16 mouse cellular contexts compared by ENCODE assay signal in the genomic region with DNA sequence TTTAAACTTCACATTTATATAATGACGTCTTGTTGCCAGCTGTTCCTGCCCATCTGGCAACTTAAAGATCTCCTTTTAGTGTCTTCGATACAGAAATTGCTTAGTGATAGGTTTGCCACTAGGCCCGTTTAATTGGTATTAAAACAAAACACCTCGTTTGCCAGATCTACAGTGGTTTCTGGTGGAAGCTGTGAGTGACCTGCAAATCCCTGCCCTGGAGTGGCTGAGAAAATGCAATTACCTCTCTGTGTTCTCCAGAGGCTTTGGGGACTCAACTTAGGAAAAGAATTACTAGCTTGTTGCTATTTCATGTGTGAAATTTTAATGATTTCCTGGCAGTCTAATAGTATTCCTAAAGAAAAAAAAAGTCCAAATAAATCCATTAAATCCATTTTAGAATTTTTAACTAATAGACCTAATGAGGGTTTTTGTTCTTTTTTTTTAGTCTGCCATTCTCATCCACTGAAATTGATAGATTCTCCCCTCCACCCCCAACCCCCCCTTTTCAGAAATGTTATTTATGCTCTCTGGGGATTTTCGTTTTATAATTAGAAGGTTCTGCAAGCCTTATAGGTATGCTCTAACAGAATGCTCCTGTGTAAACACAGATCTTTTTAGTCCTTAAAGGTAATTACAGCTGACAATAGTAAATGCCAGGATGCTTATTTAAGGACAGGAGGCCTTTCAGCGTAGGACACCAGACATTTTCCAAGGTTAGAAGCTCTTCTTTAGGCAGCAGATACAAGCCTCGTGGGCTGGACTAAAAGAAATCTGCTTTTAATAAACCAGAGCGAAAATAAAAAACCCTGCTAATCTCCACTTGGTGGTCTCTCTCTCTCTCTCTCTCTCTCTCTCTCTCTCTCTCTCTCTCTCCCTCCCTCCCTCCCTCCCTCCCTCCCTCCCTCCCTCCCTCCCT.
A peak's percentile ranks its signal among the peaks of the same experiment; 100 is the strongest.
DNase-seq lines count a peak whose midpoint lies in the region; ATAC-seq and TF ChIP-seq lines count a peak whose summit lies in the region.
"Had no signal": no experiment of that assay in that cellular context is flagged by ENCODE, and none has a peak within 500 bp of the region (broad histone marks: within the 10 kb centered on the region; RNA-seq: fewer than 3 reads in every experiment).

No protein-coding gene starts in this region.

- WGBS in limb, embryonic 12.5 days: 9% methylated on average over 8 of the region's 8 CpGs
- 18% methylated on average over 8 of the region's 8 CpGs for WGBS in neural tube, embryonic 15.5 days
- WGBS in thymus, adult 2 months: 91% methylated on average over 8 of the region's 8 CpGs
- 63% methylated on average over 8 of the region's 8 CpGs for WGBS in intestine, postnatal 0 days

- no peak overlapping the region for H3K4me3 ChIP-seq in limb, embryonic 12.5 days (replicated peaks)
- H3K4me3 ChIP-seq in neural tube, embryonic 15.5 days (replicated peaks): no peak overlapping the region
- H3K4me3 ChIP-seq in thymus, adult 2 months (ENCODE audit: control insufficient read depth, insufficient read depth, low read length): no peak overlapping the region
- no peak overlapping the region for H3K4me3 ChIP-seq in intestine, postnatal 0 days (ENCODE audit: low read depth, low read length)
- H3K4me3 ChIP-seq: embryonic facial prominence, embryonic 15.5 days; heart, embryonic 15.5 days; megakaryocyte, embryonic 14.5 days had no signal

- peak; percentile 42 for DNase-seq in retina, embryonic 14.5 days (ENCODE audit: low spot score)
- no peak for DNase-seq in retina, postnatal 1 day
- DNase-seq in forelimb bud, embryonic 11.5 days (ENCODE audit: low read depth, low spot score): peak; percentile 51
- DNase-seq in thymus, adult 2 months: no peak
- no peak for DNase-seq in adrenal gland, postnatal 10 days
- DNase-seq: cerebellum, adult 9-10 months; gastrocnemius, adult 2 months; kidney, adult 11 months had no signal

- TF ChIP-seq POLR2A in thymus, adult 2 months (IDR thresholded peaks at IDR 0.05; ENCODE audit: control insufficient read depth, extremely low read depth, insufficient read depth, low read length, poor library complexity): no peak

- peak overlapping the region; percentile 34 for H3K4me2 ChIP-seq in limb, embryonic 12.5 days
- no peak overlapping the region; the same call in 1 of the 2 replicates for H3K4me2 ChIP-seq in neural tube, embryonic 15.5 days
- H3K4me2 ChIP-seq in intestine, postnatal 0 days (replicated peaks; ENCODE audit: low read depth): no peak overlapping the region

- ATAC-seq in limb, embryonic 12.5 days (ENCODE audit: insufficient number of reproducible peaks, insufficient read depth, low FRiP score, low TSS enrichment, low read depth): peak; percentile 18; the same call in 1 of the 2 replicates
- ATAC-seq in neural tube, embryonic 15.5 days (ENCODE audit: low FRiP score): no peak
- no peak for ATAC-seq in intestine, postnatal 0 days
- ATAC-seq: CD4-positive, CD25-positive, alpha-beta regulatory T cell, adult 4 months; Patski had no signal

- peaks cover 5% of the 10 kb centered on the region; the same call in 1 of the 2 replicates for H3K27me3 ChIP-seq in limb, embryonic 12.5 days
- no peaks in the 10 kb centered on the region for H3K27me3 ChIP-seq in neural tube, embryonic 15.5 days (replicated peaks)
- H3K27me3 ChIP-seq in thymus, adult 2 months (ENCODE audit: control insufficient read depth, insufficient read depth, low read length): no peaks in the 10 kb centered on the region
- H3K27me3 ChIP-seq in intestine, postnatal 0 days (replicated peaks; ENCODE audit: control insufficient read depth, insufficient read depth, low read length): no peaks in the 10 kb centered on the region
- H3K27me3 ChIP-seq: embryonic facial prominence, embryonic 15.5 days; Patski had no signal

- H3K9ac ChIP-seq in limb, embryonic 12.5 days (replicated peaks): no peak overlapping the region
- no peak overlapping the region for H3K9ac ChIP-seq in neural tube, embryonic 15.5 days (replicated peaks)
- no peak overlapping the region for H3K9ac ChIP-seq in intestine, postnatal 0 days (ENCODE audit: low read depth, low read length)
- H3K9ac ChIP-seq: embryonic facial prominence, embryonic 15.5 days; heart, embryonic 15.5 days had no signal

- TF ChIP-seq CTCF in thymus, adult 2 months (IDR thresholded peaks at IDR 0.05; ENCODE audit: borderline replicate concordance, control insufficient read depth, extremely low read depth, insufficient read depth, low read length, poor library complexity): no peak
- no peak for TF ChIP-seq CTCF in intestine, postnatal 0 days (IDR thresholded peaks at IDR 0.05; ENCODE audit: low read depth)

- H3K4me1 ChIP-seq in limb, embryonic 12.5 days (replicated peaks): peaks cover 50% of the 10 kb centered on the region
- peaks cover 57% of the 10 kb centered on the region for H3K4me1 ChIP-seq in neural tube, embryonic 15.5 days
- H3K4me1 ChIP-seq in thymus, adult 2 months (replicated peaks; ENCODE audit: control insufficient read depth, insufficient read depth, low read length): peaks cover 4% of the 10 kb centered on the region; the same call in 1 of the 2 replicates
- no peaks in the 10 kb centered on the region for H3K4me1 ChIP-seq in intestine, postnatal 0 days (replicated peaks; ENCODE audit: control insufficient read depth, insufficient read depth, low read length)

- H3K27ac ChIP-seq in limb, embryonic 12.5 days: peak overlapping the region; percentile 70; the same call in 1 of the 2 replicates
- H3K27ac ChIP-seq in neural tube, embryonic 15.5 days (replicated peaks): peak overlapping the region; percentile 65
- H3K27ac ChIP-seq in thymus, adult 2 months (ENCODE audit: control insufficient read depth, insufficient read depth, low read length): no peak overlapping the region
- no peak overlapping the region for H3K27ac ChIP-seq in intestine, postnatal 0 days (ENCODE audit: low read depth, low read length)
- H3K27ac ChIP-seq: embryonic facial prominence, embryonic 15.5 days; gastrocnemius, adult 2 months had no signal

- H3K36me3 ChIP-seq in limb, embryonic 12.5 days: peaks cover 23% of the 10 kb centered on the region
- peaks cover 17% of the 10 kb centered on the region for H3K36me3 ChIP-seq in neural tube, embryonic 15.5 days
- H3K36me3 ChIP-seq in thymus, adult 2 months (ENCODE audit: control insufficient read depth, insufficient read depth, low read length): no peaks in the 10 kb centered on the region
- H3K36me3 ChIP-seq in intestine, postnatal 0 days (ENCODE audit: control insufficient read depth, insufficient read depth): no peaks in the 10 kb centered on the region
- H3K36me3 ChIP-seq: embryonic facial prominence, embryonic 15.5 days; heart, embryonic 15.5 days had no signal

- H3K9me3 ChIP-seq in limb, embryonic 12.5 days: no peaks in the 10 kb centered on the region
- H3K9me3 ChIP-seq in neural tube, embryonic 15.5 days (replicated peaks): no peaks in the 10 kb centered on the region
- no peaks in the 10 kb centered on the region for H3K9me3 ChIP-seq in intestine, postnatal 0 days (ENCODE audit: control insufficient read depth)
- H3K9me3 ChIP-seq: embryonic facial prominence, embryonic 15.5 days; heart, embryonic 15.5 days; megakaryocyte, embryonic 14.5 days had no signal

Comparison
In these comparisons a context has a peak if more than half of its experiments do, and no peak if none do; other contexts are left out.
1. DNase-seq: peak in retina, embryonic 14.5 days (single experiment) and forelimb bud, embryonic 11.5 days (single experiment); none in retina, postnatal 1 day (single experiment), thymus, adult 2 months (single experiment) and adrenal gland, postnatal 10 days (single experiment).
2. H3K27ac ChIP-seq: peak in limb, embryonic 12.5 days (single experiment) and neural tube, embryonic 15.5 days (single experiment); none in thymus, adult 2 months (single experiment) and intestine, postnatal 0 days (single experiment).